Mouse (Mus musculus): ENCODE measurements at regions not wholly inside any gene's neighbourhood (a gene's known extent, or its start where the extent isn't known, plus 50 kb on each side); places are given as distances from the start of the nearest gene placed in this dataset.

DNA sequence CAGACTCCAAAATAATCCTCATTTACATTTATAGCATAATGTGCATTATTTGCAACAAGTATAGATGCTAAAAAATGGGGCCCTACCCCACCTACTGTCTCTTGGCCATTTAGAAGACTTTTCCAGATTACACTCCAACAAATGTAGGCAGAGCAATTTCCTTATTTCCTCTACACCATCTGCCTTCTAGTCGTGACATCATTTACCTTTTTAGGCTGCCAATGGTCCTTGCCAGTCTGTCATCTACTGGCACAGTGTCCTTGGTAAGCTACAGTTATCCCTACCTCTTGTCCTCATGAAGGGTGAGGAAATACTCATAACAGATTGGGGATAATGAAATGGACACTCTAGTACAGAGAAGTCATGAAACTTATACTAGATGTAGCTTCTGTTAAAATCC, 491.8 kb upstream of the Pappa start:
- TF ChIP-seq CTCF (IDR thresholded peaks at IDR 0.05; ENCODE audit: extremely low read depth, insufficient read depth, low read length) (no peak), POLR2A (IDR thresholded peaks at IDR 0.05; ENCODE audit: extremely low read depth, insufficient read depth, low read length) (no peak)
